Mouse (Mus musculus) skeletal muscle tissue, adult 2 months (tissue): ENCODE data around the gene Gemin2.
"Not testable (repeated sequence)": the region's sequence is repeated elsewhere in the genome, so short reads cannot be mapped to it uniquely, and the experiment has no call there.

ENCODE experiments used
- DNase-seq: peaks from one replicate; pipeline ENCODE4 v3.0.0-alpha.2; 2012; ENCODE audit warnings: low read depth, low spot score

Gemin2 gene

GRCm38 (mm10) chr12:59013234-59013633 lies at the start of gene Gemin2:
Gene Gemin2, plus strand, starts transcription at chr12:59013393.
- DNase-seq: peak; percentile 89

- DNase-seq: no peak
Observed at GRCm38 (mm10) chr12:58964583-58964982, 48.6 kb upstream of the Gemin2 start.

- no peak for DNase-seq
Observed at GRCm38 (mm10) chr12:58976966-58977365, 36.2 kb upstream of the Gemin2 start.

- not testable (repeated sequence) for DNase-seq
Observed at GRCm38 (mm10) chr12:58981178-58981661, 32.0 kb upstream of the Gemin2 start.

GRCm38 (mm10) chr12:58985766-58986165 lies 27.4 kb upstream of the Gemin2 start:
- DNase-seq: no peak

GRCm38 (mm10) chr12:59010482-59010881 lies 2.7 kb upstream of the Gemin2 start:
- no peak for DNase-seq

GRCm38 (mm10) chr12:59011275-59011843 lies 1.8 kb upstream of the Gemin2 start:
- no peak for DNase-seq

- DNase-seq: peak; percentile 98
Observed at GRCm38 (mm10) chr12:59011844-59012709, 1.1 kb upstream of the Gemin2 start, which contains the start of gene Sec23a. Gene Sec23a, minus strand, starts transcription at chr12:59012017.

GRCm38 (mm10) chr12:59012710-59013091 lies 492 bp upstream of the Gemin2 start:
- no peak for DNase-seq

- no peak for DNase-seq
Observed at GRCm38 (mm10) chr12:59017970-59018369, 4.8 kb downstream of the Gemin2 start.

- DNase-seq: no peak
Observed at GRCm38 (mm10) chr12:59019891-59020290, 6.7 kb downstream of the Gemin2 start.

GRCm38 (mm10) chr12:59021306-59021705 lies 8.1 kb downstream of the Gemin2 start:
- no peak for DNase-seq

GRCm38 (mm10) chr12:59032101-59032500 lies 18.9 kb downstream of the Gemin2 start:
- no peak for DNase-seq

GRCm38 (mm10) chr12:59039162-59039970 lies 26.2 kb downstream of the Gemin2 start:
- DNase-seq: no peak

- DNase-seq: peak; percentile 13
Observed at GRCm38 (mm10) chr12:59039971-59040844, 27.0 kb downstream of the Gemin2 start.

- DNase-seq: no peak
Observed at GRCm38 (mm10) chr12:59040851-59041250, 27.7 kb downstream of the Gemin2 start.

- no peak for DNase-seq
Observed at GRCm38 (mm10) chr12:59052470-59052869, 39.3 kb downstream of the Gemin2 start.

GRCm38 (mm10) chr12:59053166-59053565 lies 40.0 kb downstream of the Gemin2 start:
- DNase-seq: no peak

GRCm38 (mm10) chr12:59053976-59054375 lies 40.8 kb downstream of the Gemin2 start:
- DNase-seq: no peak

GRCm38 (mm10) chr12:59055196-59055850 lies 42.1 kb downstream of the Gemin2 start:
- no peak for DNase-seq
